ENCODE assay signal across 32 mouse cellular contexts in the genomic region with DNA sequence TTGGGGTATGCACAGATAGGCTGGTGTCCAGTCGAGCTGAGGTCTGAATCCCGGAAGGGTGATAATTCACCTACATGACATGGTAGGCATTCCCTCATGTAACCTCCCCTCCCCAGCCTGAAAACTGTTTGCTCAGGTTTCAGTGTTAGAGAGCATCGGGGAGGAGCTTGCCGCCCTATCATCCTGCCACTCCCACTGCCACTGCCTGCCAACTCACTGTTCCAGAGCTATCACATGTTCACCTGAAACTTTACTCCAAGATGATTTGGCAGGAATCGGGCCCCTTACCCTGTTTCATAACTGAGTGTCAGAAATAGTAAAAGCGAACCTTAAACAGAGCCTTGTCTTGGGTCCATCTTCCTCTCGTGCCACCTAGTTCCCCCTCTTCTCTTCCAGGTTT. TPM values are rescaled to one million over a fixed set of nuclear protein-coding genes. Genes with fewer than 3 reads are reported as not detected.
DNase-seq lines count a peak whose midpoint lies in the region; ATAC-seq and TF ChIP-seq lines count a peak whose summit lies in the region.
"Had no signal": no experiment of that assay in that cellular context is flagged by ENCODE, and none has a peak within 500 bp of the region (broad histone marks: within the 10 kb centered on the region; RNA-seq: fewer than 3 reads in every experiment).

No protein-coding gene starts in this region.

- no peak overlapping the region for H3K4me3 ChIP-seq in kidney, embryonic 16.5 days (ENCODE audit: low read length)
- H3K4me3 ChIP-seq in liver, adult 2 months (ENCODE audit: insufficient read depth, low read depth, low read length): no peak overlapping the region
- no peak overlapping the region for H3K4me3 ChIP-seq in liver, postnatal 0 days (ENCODE audit: low read depth, low read length)
- H3K4me3 ChIP-seq: embryonic facial prominence, embryonic 12.5 days; embryonic facial prominence, embryonic 15.5 days; gastrocnemius, adult 2 months; hindbrain, embryonic 12.5 days; hindbrain, embryonic 15.5 days had no signal

- no peak overlapping the region for H3K27ac ChIP-seq in kidney, embryonic 16.5 days (ENCODE audit: low read length)
- H3K27ac ChIP-seq in liver, adult 2 months (replicated peaks; ENCODE audit: insufficient read depth, low read depth, low read length): no peak overlapping the region
- H3K27ac ChIP-seq in liver, postnatal 0 days (ENCODE audit: low read depth): no peak overlapping the region
- H3K27ac ChIP-seq: embryonic facial prominence, embryonic 12.5 days; embryonic facial prominence, embryonic 15.5 days; gastrocnemius, adult 2 months; hindbrain, embryonic 12.5 days; hindbrain, embryonic 15.5 days had no signal

- no peak for TF ChIP-seq POLR2A in liver, adult 2 months (IDR thresholded peaks at IDR 0.05; ENCODE audit: extremely low read depth, insufficient read depth, low read length)

- H3K4me1 ChIP-seq in kidney, embryonic 16.5 days (ENCODE audit: insufficient read depth, low read length): peaks cover 4% of the 10 kb centered on the region; the same call in 1 of the 2 replicates
- no peaks in the 10 kb centered on the region for H3K4me1 ChIP-seq in liver, adult 2 months (ENCODE audit: control insufficient read depth, insufficient read depth, low read length)
- H3K4me1 ChIP-seq in liver, postnatal 0 days (ENCODE audit: insufficient read depth): no peaks in the 10 kb centered on the region
- H3K4me1 ChIP-seq: embryonic facial prominence, embryonic 12.5 days; embryonic facial prominence, embryonic 15.5 days; hindbrain, embryonic 12.5 days; hindbrain, embryonic 15.5 days had no signal

- H3K9ac ChIP-seq in kidney, embryonic 16.5 days (replicated peaks; ENCODE audit: low read length): no peak overlapping the region
- H3K9ac ChIP-seq in liver, adult 2 months (ENCODE audit: low read depth, low read length): no peak overlapping the region
- no peak overlapping the region for H3K9ac ChIP-seq in liver, postnatal 0 days (replicated peaks)
- H3K9ac ChIP-seq: embryonic facial prominence, embryonic 12.5 days; embryonic facial prominence, embryonic 15.5 days; forebrain, postnatal 0 days; hindbrain, embryonic 12.5 days; hindbrain, embryonic 15.5 days had no signal

- H3K9me3 ChIP-seq in kidney, embryonic 16.5 days (ENCODE audit: low read length): peaks cover 13% of the 10 kb centered on the region
- H3K9me3 ChIP-seq in liver, postnatal 0 days (ENCODE audit: low read length): no peaks in the 10 kb centered on the region
- H3K9me3 ChIP-seq: embryonic facial prominence, embryonic 12.5 days; embryonic facial prominence, embryonic 15.5 days; hindbrain, embryonic 12.5 days; hindbrain, embryonic 15.5 days had no signal

- H3K4me2 ChIP-seq in kidney, embryonic 16.5 days (replicated peaks; ENCODE audit: low read depth, low read length): no peak overlapping the region
- H3K4me2 ChIP-seq in liver, postnatal 0 days (ENCODE audit: low read depth, low read length): no peak overlapping the region
- H3K4me2 ChIP-seq: embryonic facial prominence, embryonic 12.5 days; embryonic facial prominence, embryonic 15.5 days; heart, embryonic 11.5 days; hindbrain, embryonic 12.5 days; hindbrain, embryonic 15.5 days had no signal

- TF ChIP-seq CTCF in liver, adult 2 months (IDR thresholded peaks at IDR 0.05; ENCODE audit: low read depth, low read length): no peak
- TF ChIP-seq CTCF in liver, postnatal 0 days (IDR thresholded peaks at IDR 0.05; ENCODE audit: low read depth): no peak

- no peak for TF ChIP-seq EP300 in liver, postnatal 0 days (IDR thresholded peaks at IDR 0.05; ENCODE audit: low read depth)

- no peak for ATAC-seq in kidney, embryonic 16.5 days (ENCODE audit: low FRiP score, low TSS enrichment)
- ATAC-seq in liver, postnatal 0 days: no peak
- ATAC-seq: forebrain, embryonic 14.5 days; forebrain, postnatal 0 days had no signal

- DNase-seq in kidney, adult 11 months: peak; percentile 71
- DNase-seq in kidney, adult 8-10 months: peak; percentile 63 to 78
- DNase-seq in kidney, postnatal 14 days: no peak
- peak; percentile 94 for DNase-seq in liver, adult 2 months (ENCODE audit: extremely low read depth, low read depth, low spot score)
- no peak for DNase-seq in liver, postnatal 0 days
- DNase-seq: adrenal gland, postnatal 10 days; cerebellum, adult 11 months; cerebellum, adult 2 months; cerebellum, adult 9-11 months; cerebellum, postnatal 25 days; forebrain, postnatal 0 days; gastrocnemius, adult 2 months; gastrocnemius, postnatal 14 days; heart, adult 11 months had no signal

- no peaks in the 10 kb centered on the region for H3K27me3 ChIP-seq in kidney, embryonic 16.5 days (ENCODE audit: insufficient read depth, low read length)
- H3K27me3 ChIP-seq in liver, adult 2 months (ENCODE audit: control insufficient read depth, insufficient read depth, low read length): no peaks in the 10 kb centered on the region
- no peaks in the 10 kb centered on the region for H3K27me3 ChIP-seq in liver, postnatal 0 days (ENCODE audit: insufficient read depth, low read length)
- H3K27me3 ChIP-seq: embryonic facial prominence, embryonic 12.5 days; embryonic facial prominence, embryonic 15.5 days; hindbrain, embryonic 12.5 days; hindbrain, embryonic 15.5 days had no signal

- 79% methylated on average over 7 of the region's 7 CpGs for WGBS in kidney, embryonic 16.5 days
- WGBS in liver, adult 2 months: 78% methylated on average over 7 of the region's 7 CpGs
- 87% methylated on average over 7 of the region's 7 CpGs for WGBS in liver, postnatal 0 days (ENCODE audit: insufficient replicate concordance)

- no peaks in the 10 kb centered on the region for H3K79me2 ChIP-seq in liver, adult 2 months (ENCODE audit: control insufficient read depth, insufficient read depth, low read length)

- H3K36me3 ChIP-seq in kidney, embryonic 16.5 days (ENCODE audit: insufficient read depth, low read length): no peaks in the 10 kb centered on the region
- H3K36me3 ChIP-seq in liver, adult 2 months (ENCODE audit: control insufficient read depth, insufficient read depth, low read length): no peaks in the 10 kb centered on the region
- H3K36me3 ChIP-seq in liver, postnatal 0 days (replicated peaks; ENCODE audit: insufficient read depth, low read length): no peaks in the 10 kb centered on the region
- H3K36me3 ChIP-seq: embryonic facial prominence, embryonic 12.5 days; embryonic facial prominence, embryonic 15.5 days; hindbrain, embryonic 12.5 days; hindbrain, embryonic 15.5 days had no signal

RNA-seq across cellular contexts. Expression of a gene that starts 23.4 kb away (rescaled TPM):
- 6.8 and 8.2 TPM in 2 replicates for polyA plus RNA-seq in kidney, embryonic 16.5 days (2015; fragmentation: Nextera tagmentation; extraction: Ambion mirVana)
- total RNA-seq in liver, adult 2 months (2014; rRNA removed): not detected in 2 replicates
- polyA plus RNA-seq in liver, adult 2 months (2012; rRNA removed): not detected in 2 replicates
- polyA plus RNA-seq in liver, postnatal 0 days (2015; fragmentation: Nextera tagmentation; extraction: Ambion mirVana): not detected in 2 replicates
- total RNA-seq: adrenal gland, adult 18-20 months; adrenal gland, postnatal 10 days; common myeloid progenitor, adult 5-6 weeks; ES-E14; forebrain, postnatal 0 days; gastrocnemius, adult 2 months; gastrocnemius, postnatal 14 days; gastrocnemius, postnatal 4 days; heart, adult 8-10 months; heart, postnatal 25 days; hematopoietic stem cell, adult 5-6 weeks had no signal
- polyA plus RNA-seq: cerebellum, adult 2 months; embryonic facial prominence, embryonic 12.5 days; embryonic facial prominence, embryonic 15.5 days; forebrain, embryonic 11.5 days; forebrain, embryonic 14.5 days; forebrain, postnatal 0 days; frontal cortex, adult 2 months; heart, embryonic 11.5 days; heart, embryonic 14.5 days; heart, postnatal 0 days; hindbrain, embryonic 12.5 days; hindbrain, embryonic 15.5 days had no signal

Comparison
In these comparisons a context has a peak if more than half of its experiments do, and no peak if none do; other contexts are left out.
1. DNase-seq: peak in kidney, adult 11 months (single experiment), kidney, adult 8-10 months (2 of 2) and liver, adult 2 months (single experiment); none in kidney, postnatal 14 days (single experiment) and liver, postnatal 0 days (single experiment).